8 mouse cellular contexts compared by ENCODE assay signal in genomic region chr1:92832011-92833010, GRCm38 (mm10). TPM values are rescaled to one million over a fixed set of nuclear protein-coding genes. Genes with fewer than 3 reads are reported as not detected.
DNase-seq lines count a peak whose midpoint lies in the region; ATAC-seq lines count a peak whose summit lies in the region.

No protein-coding gene starts in this region.

- H3K4me2 ChIP-seq in forebrain, embryonic 12.5 days = peak overlapping the region; percentile 79
- peak overlapping the region; percentile 81 for H3K4me2 ChIP-seq in midbrain, embryonic 15.5 days

- no peaks in the 10 kb centered on the region for H3K9me3 ChIP-seq in forebrain, embryonic 12.5 days
- H3K9me3 ChIP-seq in hindbrain, embryonic 10.5 days = no peaks in the 10 kb centered on the region
- no peaks in the 10 kb centered on the region for H3K9me3 ChIP-seq in midbrain, embryonic 15.5 days

- peaks cover 26% of the 10 kb centered on the region for H3K36me3 ChIP-seq in forebrain, embryonic 12.5 days (replicated peaks)
- H3K36me3 ChIP-seq in hindbrain, embryonic 10.5 days = peaks cover 31% of the 10 kb centered on the region
- no peaks in the 10 kb centered on the region for H3K36me3 ChIP-seq in midbrain, embryonic 15.5 days (replicated peaks)

- H3K4me3 ChIP-seq in brown adipose tissue, adult 24 weeks (ENCODE audit: insufficient read depth, low read depth, low read length) = peak overlapping the region; percentile 65
- peak overlapping the region; percentile 84 for H3K4me3 ChIP-seq in forebrain, embryonic 12.5 days (replicated peaks)
- peak overlapping the region; percentile 76 for H3K4me3 ChIP-seq in hindbrain, embryonic 10.5 days
- peak overlapping the region; percentile 81 for H3K4me3 ChIP-seq in midbrain, embryonic 15.5 days

- peaks cover 8% of the 10 kb centered on the region for H3K27me3 ChIP-seq in forebrain, embryonic 12.5 days
- peaks cover 18% of the 10 kb centered on the region for H3K27me3 ChIP-seq in hindbrain, embryonic 10.5 days (ENCODE audit: insufficient read depth, poor library complexity, severe bottlenecking)
- H3K27me3 ChIP-seq in midbrain, embryonic 15.5 days (replicated peaks) = 0 out of 2 replicates have a peak, but pooled peaks cover 1% of the 10 kb centered on the region

- ATAC-seq in frontal cortex, adult (ENCODE audit: low TSS enrichment) = peak; percentile 9; the same call in 1 of the 2 replicates
- peak; percentile 41 for ATAC-seq in forebrain, embryonic 12.5 days (ENCODE audit: low FRiP score)
- ATAC-seq in midbrain, embryonic 15.5 days (replicated peaks) = peak; percentile 27

- H3K4me1 ChIP-seq in brown adipose tissue, adult 24 weeks (ENCODE audit: control insufficient read depth, insufficient read depth, insufficient read length, low read length) = peaks cover 2% of the 10 kb centered on the region; the same call in 1 of the 2 replicates
- peaks cover 45% of the 10 kb centered on the region for H3K4me1 ChIP-seq in forebrain, embryonic 12.5 days
- H3K4me1 ChIP-seq in hindbrain, embryonic 10.5 days (replicated peaks) = peaks cover 49% of the 10 kb centered on the region
- H3K4me1 ChIP-seq in midbrain, embryonic 15.5 days = peaks cover 37% of the 10 kb centered on the region

- intact Hi-C loops in left cerebral cortex, postnatal 4 days (cut with DNase I) = loop anchor here (5.0 kb wide), 2 partner anchors 185 to 310 kb away; partner anchors contain the start of gene Otos

- no peak for DNase-seq in frontal cortex, postnatal 25 days (ENCODE audit: low spot score in 2 of 2)
- peak; percentile 81 for DNase-seq in hindbrain, embryonic 10.5 days (ENCODE audit: low spot score)
- peak; percentile 87 for DNase-seq in left cerebral cortex, postnatal 4 days
- peak; percentile 39 for DNase-seq in testis, postnatal 14 days (ENCODE audit: low spot score)

- no peak overlapping the region for H3K27ac ChIP-seq in brown adipose tissue, adult 24 weeks (replicated peaks; ENCODE audit: low read depth, low read length)
- peak overlapping the region; percentile 97 for H3K27ac ChIP-seq in forebrain, embryonic 12.5 days
- H3K27ac ChIP-seq in hindbrain, embryonic 10.5 days = peak overlapping the region; percentile 98
- peak overlapping the region; percentile 93 for H3K27ac ChIP-seq in midbrain, embryonic 15.5 days

- peak overlapping the region; percentile 99 for H3K9ac ChIP-seq in forebrain, embryonic 12.5 days
- peak overlapping the region; percentile 94 for H3K9ac ChIP-seq in midbrain, embryonic 15.5 days

- under 1% methylated on average over 52 of the region's 62 CpGs for WGBS in forebrain, embryonic 12.5 days
- under 1% methylated on average over 62 of the region's 62 CpGs for WGBS in hindbrain, embryonic 10.5 days
- under 1% methylated on average over 62 of the region's 62 CpGs for WGBS in midbrain, embryonic 15.5 days

RNA-seq across cellular contexts. Expression of gene Gpc1, which starts 0.9 kb away (rescaled TPM):
- polyA plus RNA-seq in brown adipose tissue, adult 24 weeks (2012; ENCODE audit: insufficient read depth, insufficient read length, missing spikeins) = 5.5 and 8.1 TPM in 2 replicates
- polyA plus RNA-seq in forebrain, embryonic 12.5 days (2016; fragmentation: Nextera tagmentation; extraction: Ambion mirVana) = 124 and 160 TPM in 2 replicates
- 72.1 and 76.0 TPM in 2 replicates for polyA plus RNA-seq in hindbrain, embryonic 10.5 days (2016; fragmentation: Nextera tagmentation; extraction: Ambion mirVana)
- 100 to 1,000 TPM; 160 to 188 TPM for total RNA-seq in left cerebral cortex, postnatal 4 days (2021)
- polyA plus RNA-seq in midbrain, embryonic 15.5 days (2015; fragmentation: Nextera tagmentation; extraction: Ambion mirVana) = 62.3 and 66.1 TPM in 2 replicates

Comparison
In these comparisons a context has a peak if more than half of its experiments do, and no peak if none do; other contexts are left out.
1. DNase-seq: peak in hindbrain, embryonic 10.5 days (single experiment), left cerebral cortex, postnatal 4 days (single experiment) and testis, postnatal 14 days (single experiment); none in frontal cortex, postnatal 25 days (0 of 2).
2. Peak in every context shown above with its lines, with median percentiles within 50 percentile points of each other: ATAC-seq and H3K4me3 ChIP-seq.